Mouse (Mus musculus) midbrain, postnatal 0 days (tissue): ENCODE measurements around the gene Grm8. TPM values are rescaled to one million over a fixed set of nuclear protein-coding genes. Genes with fewer than 3 reads are reported as not detected.
"Not testable (repeated sequence)": the region's sequence is repeated elsewhere in the genome, so short reads cannot be mapped to it uniquely, and the experiment has no call there.

Experiments used
- ATAC-seq: fragments of 200-750 bp; cut with Nextera tagmentation; 2 replicates; pipeline ENCODE4 v1.8.0; 2017; ENCODE audit warnings: moderate number of reproducible peaks, mild to moderate bottlenecking, moderate TSS enrichment, moderate library complexity; ENCODE audit not compliant: low FRiP score
- DNase-seq: peaks from one replicate; pipeline ENCODE4 v3.0.0-alpha.2; 2015; ENCODE audit warnings: low spot score
- H3K27ac ChIP-seq: fragments of 300-500 bp; sonication (generic); 2 replicates; pipeline ENCODE4 v1.5.1; 2014; ENCODE audit warnings: low read depth, mild to moderate bottlenecking, low read length, mixed read lengths
- H3K27me3 ChIP-seq: fragments of 300-500 bp; sonication (generic); 2 replicates; pipeline ENCODE4 v1.6.1; 2014; ENCODE audit warnings: low read length, control low read depth, mixed read lengths; ENCODE audit not compliant: insufficient read depth
- H3K36me3 ChIP-seq: fragments of 300-500 bp; sonication (generic); 2 replicates; pipeline ENCODE4 v1.6.1; 2014; ENCODE audit warnings: low read length, control low read depth, mixed read lengths; ENCODE audit not compliant: insufficient read depth
- H3K4me1 ChIP-seq: fragments of 300-500 bp; sonication (generic); 2 replicates; pipeline ENCODE4 v1.6.1; 2014; ENCODE audit warnings: mild to moderate bottlenecking, control low read depth, antibody characterized with exemption, low read length, mixed read lengths; ENCODE audit not compliant: insufficient read depth
- H3K4me2 ChIP-seq: fragments of 300-500 bp; sonication (generic); 2 replicates; pipeline ENCODE4 v1.6.1; 2014; ENCODE audit warnings: low read depth, mild to moderate bottlenecking, low read length, mixed read lengths; ENCODE audit not compliant: poor library complexity, severe bottlenecking
- H3K4me3 ChIP-seq: fragments of 300-500 bp; sonication (generic); 2 replicates; pipeline ENCODE4 v1.5.1; 2014; ENCODE audit warnings: low read depth, mild to moderate bottlenecking, low read length, moderate library complexity
- H3K9ac ChIP-seq: fragments of 300-500 bp; sonication (generic); replicated peaks from 2 replicates; pipeline ENCODE4 v1.6.1; 2014; ENCODE audit warnings: mild to moderate bottlenecking, low read length, moderate library complexity, mixed read lengths; ENCODE audit not compliant: poor library complexity, severe bottlenecking
- H3K9me3 ChIP-seq: fragments of 300-500 bp; sonication (generic); 2 replicates; pipeline ENCODE4 v1.6.1; 2016; ENCODE audit warnings: low read length, control low read depth
- CTCF ChIP-seq: IDR thresholded peaks from 2 replicates; pipeline ENCODE4 v1.5.1; 2016; ENCODE audit warnings: antibody characterized with exemption, mild to moderate bottlenecking
- WGBS: fragments of 180-500 bp; shearing (Covaris S2); extraction: QIAGEN DNeasy Blood & Tissue Kit; methylation state at CpG from one replicate; pipeline ENCODE4 v1.1.7; 2014; 5-methylcytosine and 5-hydroxymethylcytosine counted together
- polyA plus RNA-seq: library from polyadenylated mRNA; unstranded; fragments of >200 nt; fragmentation: Nextera tagmentation; extraction: Ambion mirVana; gene quantifications from 2 replicates; pipeline ENCODE4 v1.2.1, GENCODE M21; 2015
- total RNA-seq: library from RNA; depleted of rRNA; stranded (reverse); fragments of >200 nt; gene quantifications from 2 replicates; pipeline ENCODE4 v1.2.3, GENCODE M21; 2014

Grm8 gene
- total and polyA plus RNA-seq, 2 experiments from 2014 or later, result 17.4 to 25.8 TPM

DNA sequence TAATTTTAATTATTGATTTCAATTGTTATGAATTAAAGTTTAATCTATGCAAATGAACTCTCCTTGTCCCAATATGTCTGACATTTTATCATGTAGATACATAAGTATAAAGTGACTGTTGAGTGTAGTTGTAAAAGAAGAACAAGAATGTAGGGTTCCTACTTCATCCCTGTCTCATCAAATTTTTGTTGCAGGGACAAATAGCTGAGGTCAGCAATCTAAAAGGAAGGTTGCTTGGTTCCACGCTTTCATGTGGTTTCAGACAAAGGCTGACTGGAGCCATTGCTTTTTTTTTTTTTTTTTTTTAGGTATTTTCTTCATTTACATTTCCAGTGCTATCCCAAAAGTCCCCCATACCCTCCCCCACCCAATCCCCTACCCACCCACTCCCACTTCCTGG, 298.8 kb downstream of the Grm8 start:
- Histone ChIP-seq H3K27ac (no peak overlapping the region), H3K27me3 (no peaks in the 10 kb centered on the region), H3K4me3 (no peak overlapping the region), H3K4me1 (no peaks in the 10 kb centered on the region), H3K9ac (no peak overlapping the region), H3K4me2 (no peak overlapping the region), H3K36me3 (no peaks in the 10 kb centered on the region), H3K9me3 (no peaks in the 10 kb centered on the region)
- ATAC-seq, result no peak
- no peak for DNase-seq
- 100% methylated on average over 1 of the region's 1 CpGs for WGBS
- TF ChIP-seq CTCF, result no peak

DNA sequence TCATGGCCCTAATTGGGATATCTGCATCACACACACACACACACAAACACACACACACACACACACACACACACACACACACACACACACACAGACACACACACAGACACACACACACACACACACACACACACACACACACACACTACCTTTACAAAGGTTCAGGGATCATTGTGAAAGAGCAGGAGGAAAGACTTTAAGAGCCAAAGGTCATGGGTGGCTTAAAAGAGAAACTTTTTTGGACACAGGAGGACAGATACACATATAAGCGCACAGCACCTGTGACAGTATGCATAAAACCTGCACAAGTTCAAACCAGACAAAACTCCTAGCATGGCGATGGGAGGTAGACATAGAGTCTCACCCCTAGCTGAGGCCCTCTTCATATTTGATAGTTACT, 315.2 kb downstream of the Grm8 start:
- H3K4me2 ChIP-seq, H3K27me3 ChIP-seq, H3K4me1 ChIP-seq, H3K9me3 ChIP-seq, DNase-seq, H3K27ac ChIP-seq, H3K36me3 ChIP-seq, H3K4me3 ChIP-seq, H3K9ac ChIP-seq, ATAC-seq: not testable (repeated sequence)
- WGBS, result 90% methylated on average over 2 of the region's 2 CpGs

DNA sequence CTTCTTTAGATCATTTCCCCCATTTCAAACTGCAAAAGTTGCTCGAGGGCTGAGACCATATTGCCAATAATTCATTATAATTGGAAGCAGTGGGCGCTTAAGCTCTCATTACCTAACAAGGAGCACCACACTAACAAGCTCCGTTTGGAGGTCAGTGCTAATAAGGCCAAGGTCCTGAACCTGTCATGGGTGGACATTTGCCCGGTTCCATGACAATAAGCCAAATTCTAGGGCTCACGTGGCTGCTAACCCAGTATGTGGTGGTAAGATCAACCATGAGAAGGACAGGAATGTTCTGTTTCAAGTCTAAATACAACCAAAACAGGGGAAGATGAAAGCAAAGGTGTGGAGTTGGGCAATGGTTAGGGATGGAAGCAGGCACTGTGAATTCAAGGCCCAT, 322.2 kb downstream of the Grm8 start:
- 77% methylated on average over 5 of the region's 5 CpGs for WGBS
- H3K9me3 ChIP-seq, result no peaks in the 10 kb centered on the region
- ATAC-seq (no peak), DNase-seq (no peak)
- H3K4me2 ChIP-seq, result no peak overlapping the region
- H3K27ac ChIP-seq, result no peak overlapping the region
- H3K36me3 ChIP-seq, result no peaks in the 10 kb centered on the region
- H3K9ac ChIP-seq, result no peak overlapping the region
- H3K4me3 ChIP-seq, result no peak overlapping the region
- H3K4me1 ChIP-seq, result no peaks in the 10 kb centered on the region
- no peaks in the 10 kb centered on the region for H3K27me3 ChIP-seq
- no peak for TF ChIP-seq CTCF

DNA sequence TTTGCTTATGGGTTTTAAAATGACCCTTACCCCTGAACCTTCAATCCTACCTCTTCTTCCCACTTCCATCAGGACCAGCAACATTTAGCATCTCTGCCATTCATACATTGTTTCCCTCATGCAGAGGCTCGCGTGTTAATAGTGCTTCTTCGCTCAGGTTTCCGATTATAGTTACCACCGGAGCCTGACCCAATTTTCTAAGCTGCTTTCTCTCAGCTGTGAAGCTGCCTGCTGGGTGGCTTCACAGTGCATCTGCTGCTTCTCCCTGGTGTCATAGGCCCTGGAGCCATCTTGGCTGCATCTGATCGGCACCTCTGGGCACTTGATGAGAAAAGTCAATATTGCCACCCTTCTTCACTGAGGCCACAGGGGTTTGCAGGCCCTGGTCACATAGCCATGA, 325.0 kb downstream of the Grm8 start:
- Histone ChIP-seq H3K27me3 (no peaks in the 10 kb centered on the region), H3K4me1 (no peaks in the 10 kb centered on the region), H3K36me3 (no peaks in the 10 kb centered on the region), H3K9me3 (no peaks in the 10 kb centered on the region), H3K9ac (no peak overlapping the region), H3K27ac (no peak overlapping the region), H3K4me3 (no peak overlapping the region), H3K4me2 (no peak overlapping the region)
- no peak for ATAC-seq
- no peak for DNase-seq
- WGBS, result 74% methylated on average over 6 of the region's 6 CpGs
- TF ChIP-seq CTCF, result no peak

DNA sequence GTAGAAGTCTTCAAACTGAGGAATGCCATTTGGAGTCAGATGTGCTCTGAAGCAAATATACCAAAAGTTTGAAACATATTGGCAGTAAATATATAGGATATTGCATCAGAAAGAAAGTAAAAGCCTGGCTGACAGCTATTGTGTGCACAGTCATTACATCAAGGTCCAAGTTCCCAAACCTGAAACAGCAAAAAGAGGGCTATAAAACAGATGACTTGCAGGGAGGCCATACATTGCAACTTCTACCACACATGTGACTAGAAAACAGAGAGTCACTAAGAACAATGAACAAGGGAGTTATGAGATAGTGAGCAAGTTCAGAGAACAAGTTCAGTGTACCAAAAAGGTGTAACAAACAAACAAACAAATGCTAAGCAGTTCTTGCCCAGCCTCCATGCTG, 328.2 kb downstream of the Grm8 start:
- Histone ChIP-seq H3K27me3 (no peaks in the 10 kb centered on the region), H3K9ac (no peak overlapping the region), H3K36me3 (no peaks in the 10 kb centered on the region), H3K4me3 (no peak overlapping the region), H3K4me1 (no peaks in the 10 kb centered on the region), H3K27ac (no peak overlapping the region), H3K9me3 (no peaks in the 10 kb centered on the region), H3K4me2 (no peak overlapping the region)
- ATAC-seq (no peak), DNase-seq (no peak)
- no peak for TF ChIP-seq CTCF

DNA sequence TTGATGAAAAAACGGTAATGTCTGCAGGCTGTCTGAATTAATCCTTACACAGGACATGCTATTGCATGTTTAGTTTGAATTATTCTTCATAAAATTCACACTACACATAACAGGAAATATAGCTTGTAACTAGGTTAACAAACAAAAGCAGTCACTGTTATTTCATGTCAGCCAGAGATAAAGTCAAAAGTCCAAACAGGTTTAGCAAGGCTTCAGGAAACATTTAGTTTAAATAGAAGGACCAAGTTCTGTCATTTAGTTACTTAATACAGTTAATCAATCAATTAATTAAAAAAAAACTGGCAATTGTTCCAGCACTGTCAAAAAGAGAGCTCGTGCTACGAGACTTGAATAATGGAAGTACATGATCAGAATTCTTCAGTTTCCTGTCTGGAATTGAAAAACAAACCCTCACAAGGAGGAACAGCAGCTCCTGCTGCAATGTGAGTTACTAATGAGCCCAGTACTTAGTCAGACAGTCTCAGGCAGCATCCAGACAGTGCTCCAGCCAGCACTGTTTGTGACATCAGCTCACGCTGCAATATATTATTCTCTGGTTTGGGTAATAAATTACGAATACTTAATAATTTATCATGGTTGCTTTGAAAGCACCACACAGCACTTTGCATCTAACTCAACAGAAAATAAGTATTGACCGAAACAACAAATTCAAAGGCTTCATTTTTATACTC, 334.0 kb downstream of the Grm8 start:
- Histone ChIP-seq H3K36me3 (no peaks in the 10 kb centered on the region), H3K4me2 (no peak overlapping the region), H3K4me3 (no peak overlapping the region), H3K9ac (no peak overlapping the region), H3K4me1 (no peaks in the 10 kb centered on the region), H3K27ac (no peak overlapping the region), H3K27me3 (no peaks in the 10 kb centered on the region), H3K9me3 (no peaks in the 10 kb centered on the region)
- 66% methylated on average over 6 of the region's 6 CpGs for WGBS
- DNase-seq (no peak), ATAC-seq (no peak)
- TF ChIP-seq CTCF, result no peak
